Mouse (Mus musculus) forebrain, embryonic 16.5 days (tissue): ENCODE data around the gene Lpgat1. TPM values are rescaled to one million over a fixed set of nuclear protein-coding genes. Genes with fewer than 3 reads are reported as not detected.

Experiments used
- ATAC-seq: fragments of 200-750 bp; cut with Nextera tagmentation; 2 replicates; pipeline ENCODE4 v1.8.0; 2017; ENCODE audit warnings: mild to moderate bottlenecking, moderate library complexity
- H3K27ac ChIP-seq: fragments of 300-500 bp; sonication (generic); 2 replicates; pipeline ENCODE4 v1.5.1; 2014; ENCODE audit warnings: low read length, control low read depth
- H3K27me3 ChIP-seq: fragments of 300-500 bp; sonication (generic); replicated peaks from 2 replicates; pipeline ENCODE4 v1.6.1; 2014; ENCODE audit warnings: low read length; ENCODE audit not compliant: control insufficient read depth, insufficient read depth
- H3K36me3 ChIP-seq: fragments of 300-500 bp; sonication (generic); 2 replicates; pipeline ENCODE4 v1.6.1; 2014; ENCODE audit not compliant: control insufficient read depth, insufficient read depth
- H3K4me1 ChIP-seq: fragments of 300-500 bp; sonication (generic); replicated peaks from 2 replicates; pipeline ENCODE4 v1.6.1; 2014; ENCODE audit warnings: low read length; ENCODE audit not compliant: control insufficient read depth, insufficient read depth
- H3K4me2 ChIP-seq: fragments of 300-500 bp; sonication (generic); 2 replicates; pipeline ENCODE4 v1.6.1; 2014; ENCODE audit warnings: mild to moderate bottlenecking, low read length, control low read depth
- H3K4me3 ChIP-seq: fragments of 300-500 bp; sonication (generic); replicated peaks from 2 replicates; pipeline ENCODE4 v1.5.1; 2014; ENCODE audit warnings: mild to moderate bottlenecking, low read length, control low read depth
- H3K9ac ChIP-seq: fragments of 300-500 bp; sonication (generic); replicated peaks from 2 replicates; pipeline ENCODE4 v1.6.1; 2014; ENCODE audit warnings: low read depth, low read length, control low read depth
- H3K9me3 ChIP-seq: fragments of 300-500 bp; sonication (generic); 2 replicates; pipeline ENCODE4 v1.6.1; 2016; ENCODE audit warnings: low read length; ENCODE audit not compliant: control insufficient read depth
- WGBS: fragments of 180-500 bp; shearing (Covaris S2); extraction: QIAGEN DNeasy Blood & Tissue Kit; methylation state at CpG from one replicate; pipeline ENCODE4 v1.1.7; 2014; 5-methylcytosine and 5-hydroxymethylcytosine counted together
- polyA plus RNA-seq: library from polyadenylated mRNA; unstranded; fragments of >200 nt; fragmentation: Nextera tagmentation; extraction: Ambion mirVana; gene quantifications from 2 replicates; pipeline ENCODE4 v1.2.1, GENCODE M21; 2015

Gene Lpgat1
- polyA plus RNA-seq, 1 experiment from 2014 or later, result 30.3 TPM

DNA sequence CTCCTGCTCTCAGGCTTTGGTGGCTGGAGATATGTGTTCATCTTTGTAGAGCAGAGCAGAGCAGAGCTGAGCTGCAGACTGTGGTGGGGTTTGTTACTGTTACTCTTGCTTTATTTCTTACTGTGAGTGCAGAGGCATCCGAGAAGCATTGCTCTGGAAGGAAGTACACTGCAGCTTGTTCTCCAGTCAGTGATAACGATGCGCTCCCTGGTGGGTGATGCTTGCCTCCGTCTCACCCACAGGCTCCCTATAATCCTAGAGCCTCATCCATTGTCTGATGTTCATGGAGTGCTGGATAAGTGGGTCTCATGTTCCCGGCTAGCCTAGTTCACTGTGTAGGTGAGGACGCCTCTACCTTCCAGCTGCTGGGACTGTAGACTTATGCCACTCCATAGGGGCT is 6.0 kb downstream of the Lpgat1 start:
- no peaks in the 10 kb centered on the region for H3K27me3 ChIP-seq
- H3K4me1 ChIP-seq, result peaks cover 26% of the 10 kb centered on the region
- H3K9me3 ChIP-seq, result no peaks in the 10 kb centered on the region
- H3K36me3 ChIP-seq, result 0 out of 2 replicates have a peak, but pooled peaks cover 3% of the 10 kb centered on the region
- no peak overlapping the region for H3K4me3 ChIP-seq
- H3K9ac ChIP-seq, result no peak overlapping the region
- no peak overlapping the region for H3K4me2 ChIP-seq
- WGBS, result 53% methylated on average over 6 of the region's 6 CpGs
- ATAC-seq, result 0 out of 2 replicates have a peak, but pooled peaks have one; percentile 8
- H3K27ac ChIP-seq, result no peak overlapping the region

DNA sequence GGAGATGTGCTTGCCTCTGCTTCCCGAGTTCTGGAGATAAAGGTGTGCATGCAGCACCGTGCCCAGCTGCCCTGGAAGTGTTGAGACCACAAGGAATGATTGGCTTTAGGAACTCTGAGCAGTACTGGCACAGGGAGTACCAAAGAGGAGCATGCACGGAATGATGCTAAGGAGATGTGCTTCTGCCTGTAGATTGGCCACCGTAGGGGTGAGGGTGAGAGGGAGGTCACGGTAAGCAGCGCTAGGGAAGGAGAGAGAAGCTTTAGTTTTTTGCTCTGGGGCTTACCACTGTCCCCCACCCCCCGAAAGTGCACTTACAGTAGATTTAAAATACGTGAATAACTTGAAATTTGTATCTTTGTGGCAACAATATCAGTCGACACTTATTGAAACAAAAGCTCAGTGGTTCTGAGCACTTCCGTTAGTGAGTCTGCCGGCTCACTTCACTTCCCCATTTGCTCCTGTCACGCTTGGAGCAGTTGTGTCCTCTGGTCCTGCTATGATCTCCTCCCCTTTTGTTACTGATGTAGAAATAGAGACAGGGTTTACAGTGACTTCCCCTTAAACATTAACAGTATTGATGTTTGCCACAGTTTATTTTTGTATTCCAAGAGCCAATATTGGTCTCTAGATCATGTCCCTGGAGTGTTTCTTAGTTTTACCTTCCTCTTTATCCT is 6.9 kb downstream of the Lpgat1 start:
- Histone ChIP-seq H3K9me3 (no peaks in the 10 kb centered on the region), H3K27ac (no peak overlapping the region), H3K4me1 (peaks cover 22% of the 10 kb centered on the region), H3K27me3 (no peaks in the 10 kb centered on the region), H3K4me2 (no peak overlapping the region), H3K9ac (no peak overlapping the region), H3K4me3 (no peak overlapping the region), H3K36me3 (0 out of 2 replicates have a peak, but pooled peaks cover 3% of the 10 kb centered on the region)
- no peak for ATAC-seq
- 84% methylated on average over 12 of the region's 12 CpGs for WGBS

GRCm38 (mm10) chr1:191732623-191733022 is 15.0 kb downstream of the Lpgat1 start:
- no peaks in the 10 kb centered on the region for H3K27me3 ChIP-seq
- no peak overlapping the region for H3K27ac ChIP-seq
- H3K4me2 ChIP-seq, result no peak overlapping the region
- 0 out of 2 replicates have a peak, but pooled peaks cover 3% of the 10 kb centered on the region for H3K36me3 ChIP-seq
- no peak overlapping the region for H3K9ac ChIP-seq
- no peak for ATAC-seq
- no peaks in the 10 kb centered on the region for H3K9me3 ChIP-seq
- no peak overlapping the region for H3K4me3 ChIP-seq
- H3K4me1 ChIP-seq, result no peaks in the 10 kb centered on the region
- 91% methylated on average over 4 of the region's 4 CpGs for WGBS

DNA sequence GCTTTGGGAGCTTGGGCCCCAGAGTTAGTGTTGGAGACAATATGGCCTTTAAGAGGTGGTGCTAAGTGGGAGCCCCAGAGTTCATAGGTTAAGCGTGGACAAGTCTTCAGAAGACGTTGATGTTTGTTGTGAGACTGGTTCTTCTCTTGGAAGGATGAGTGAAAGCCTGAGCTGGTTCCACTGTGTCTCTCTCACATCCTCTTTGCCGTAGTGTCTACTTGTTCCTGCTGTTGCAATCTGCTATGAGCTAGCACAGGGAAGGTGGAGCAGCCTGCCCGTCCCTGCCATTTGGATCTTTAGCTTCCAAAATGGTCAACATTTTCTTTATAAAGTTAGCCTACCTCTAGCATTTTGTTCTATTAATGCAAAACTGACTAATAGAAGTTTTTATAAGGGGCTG is 16.2 kb downstream of the Lpgat1 start:
- H3K4me2 ChIP-seq, result no peak overlapping the region
- H3K27me3 ChIP-seq, result no peaks in the 10 kb centered on the region
- WGBS, result 95% methylated on average over 4 of the region's 4 CpGs
- no peak overlapping the region for H3K4me3 ChIP-seq
- H3K4me1 ChIP-seq, result no peaks in the 10 kb centered on the region
- ATAC-seq, result no peak
- no peaks in the 10 kb centered on the region for H3K9me3 ChIP-seq
- H3K9ac ChIP-seq, result no peak overlapping the region
- H3K36me3 ChIP-seq, result no peaks in the 10 kb centered on the region
- no peak overlapping the region for H3K27ac ChIP-seq

GRCm38 (mm10) chr1:191736425-191736824 is 18.8 kb downstream of the Lpgat1 start:
- no peaks in the 10 kb centered on the region for H3K4me1 ChIP-seq
- H3K9ac ChIP-seq, result no peak overlapping the region
- no peaks in the 10 kb centered on the region for H3K9me3 ChIP-seq
- no peak overlapping the region for H3K4me3 ChIP-seq
- H3K36me3 ChIP-seq, result no peaks in the 10 kb centered on the region
- no peak overlapping the region for H3K27ac ChIP-seq
- H3K27me3 ChIP-seq, result no peaks in the 10 kb centered on the region
- ATAC-seq, result no peak
- no peak overlapping the region for H3K4me2 ChIP-seq

DNA sequence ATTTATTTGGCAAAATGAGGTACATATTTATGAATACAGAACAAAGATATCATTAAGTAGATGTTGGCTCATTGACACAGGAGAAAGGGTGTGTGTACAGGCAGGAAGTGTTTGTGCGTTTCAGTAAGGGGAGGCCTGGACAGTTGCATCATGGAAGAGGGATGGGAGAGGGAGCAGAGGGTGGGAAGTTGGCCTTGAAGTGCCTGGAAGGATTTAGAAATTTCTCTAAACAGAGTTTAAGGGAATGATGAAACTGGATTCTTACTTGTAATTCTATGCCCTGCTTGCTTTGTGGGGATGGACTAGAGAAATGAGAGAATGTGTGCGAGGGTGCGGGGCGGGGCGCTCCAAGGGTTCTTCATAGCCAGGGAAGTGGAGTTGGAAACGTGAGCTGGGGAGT is 20.2 kb downstream of the Lpgat1 start:
- no peak overlapping the region for H3K4me3 ChIP-seq
- H3K27ac ChIP-seq, result no peak overlapping the region
- H3K9me3 ChIP-seq, result no peaks in the 10 kb centered on the region
- H3K4me1 ChIP-seq, result no peaks in the 10 kb centered on the region
- H3K27me3 ChIP-seq, result no peaks in the 10 kb centered on the region
- H3K36me3 ChIP-seq, result no peaks in the 10 kb centered on the region
- no peak overlapping the region for H3K4me2 ChIP-seq
- H3K9ac ChIP-seq, result no peak overlapping the region
- WGBS, result 89% methylated on average over 6 of the region's 6 CpGs
- ATAC-seq, result no peak

- H3K27me3 ChIP-seq, result no peaks in the 10 kb centered on the region
- no peaks in the 10 kb centered on the region for H3K36me3 ChIP-seq
- WGBS, result 92% methylated on average over 2 of the region's 2 CpGs
- no peak overlapping the region for H3K27ac ChIP-seq
- no peak for ATAC-seq
- H3K9me3 ChIP-seq, result no peaks in the 10 kb centered on the region
- no peaks in the 10 kb centered on the region for H3K4me1 ChIP-seq
- H3K4me3 ChIP-seq, result no peak overlapping the region
- no peak overlapping the region for H3K4me2 ChIP-seq
- no peak overlapping the region for H3K9ac ChIP-seq
Measured at GRCm38 (mm10) chr1:191738726-191739125, 21.1 kb downstream of the Lpgat1 start.

DNA sequence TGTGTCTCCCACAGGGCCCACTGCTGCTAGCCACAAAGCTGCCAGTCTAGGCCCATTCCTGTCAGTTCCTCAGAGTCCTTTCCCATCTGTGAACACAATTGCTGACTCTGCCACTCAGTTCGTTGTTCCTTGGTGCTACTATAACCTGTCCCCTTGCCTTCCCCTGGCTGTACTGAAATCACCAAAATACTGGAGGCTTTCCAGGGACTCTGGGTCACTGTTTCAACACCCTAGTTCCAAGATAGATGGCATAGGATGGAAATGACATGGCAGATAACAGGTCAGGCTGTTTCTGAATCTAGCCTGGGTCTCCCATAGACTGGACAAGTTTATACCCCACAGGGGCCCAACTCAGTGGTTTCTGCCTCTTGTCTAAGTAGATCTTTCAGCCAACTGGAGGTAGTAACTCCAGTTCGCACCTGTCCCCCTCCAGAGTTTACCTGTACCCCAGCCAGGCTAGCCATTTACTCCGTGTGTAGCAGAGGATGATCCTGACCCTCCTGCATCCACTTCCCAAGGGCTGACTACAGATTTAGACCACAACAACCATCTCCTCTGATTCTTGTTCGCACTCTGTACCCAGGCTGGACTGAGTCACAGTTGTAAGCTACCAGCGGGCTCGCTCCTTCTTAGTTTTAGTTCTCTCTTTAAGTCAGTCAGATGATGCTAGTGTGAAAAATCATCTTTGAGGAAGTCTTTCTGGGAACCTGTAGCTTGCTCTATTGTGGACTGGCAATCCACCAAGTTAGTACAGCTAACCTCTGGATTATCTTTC is 23.1 kb downstream of the Lpgat1 start:
- Histone ChIP-seq H3K4me1 (no peaks in the 10 kb centered on the region), H3K27ac (no peak overlapping the region), H3K36me3 (no peaks in the 10 kb centered on the region), H3K9me3 (no peaks in the 10 kb centered on the region), H3K9ac (no peak overlapping the region), H3K4me2 (no peak overlapping the region), H3K27me3 (no peaks in the 10 kb centered on the region), H3K4me3 (no peak overlapping the region)
- ATAC-seq, result no peak
- 88% methylated on average over 6 of the region's 6 CpGs for WGBS

- H3K36me3 ChIP-seq, result no peaks in the 10 kb centered on the region
- no peak for ATAC-seq
- no peaks in the 10 kb centered on the region for H3K4me1 ChIP-seq
- H3K4me2 ChIP-seq, result no peak overlapping the region
- H3K27ac ChIP-seq, result no peak overlapping the region
- 92% methylated on average over 4 of the region's 4 CpGs for WGBS
- no peak overlapping the region for H3K4me3 ChIP-seq
- H3K27me3 ChIP-seq, result no peaks in the 10 kb centered on the region
- H3K9ac ChIP-seq, result no peak overlapping the region
- H3K9me3 ChIP-seq, result no peaks in the 10 kb centered on the region
Measured at GRCm38 (mm10) chr1:191741635-191742034, 24.0 kb downstream of the Lpgat1 start.
